Mouse (Mus musculus) embryonic facial prominence, embryonic 14.5 days (tissue): ENCODE results near the gene Col6a6. TPM values are rescaled to one million over a fixed set of nuclear protein-coding genes. Genes with fewer than 3 reads are reported as not detected.
A peak's percentile ranks its signal among the peaks of the same experiment; 100 is the strongest.

ENCODE experiments used
- ATAC-seq: fragments of 200-750 bp; cut with Nextera tagmentation; 2 replicates; pipeline ENCODE4 v1.8.0; 2017; ENCODE audit warnings: low read depth, moderate number of reproducible peaks, moderate TSS enrichment
- DNase-seq: peaks from one replicate; pipeline ENCODE4 v3.0.0-alpha.2; 2015; ENCODE audit warnings: low spot score
- H3K27ac ChIP-seq: fragments of 300-500 bp; sonication (generic); replicated peaks from 2 replicates; pipeline ENCODE4 v1.5.1; 2014; ENCODE audit warnings: low read depth, mild to moderate bottlenecking, low read length, moderate library complexity
- H3K27me3 ChIP-seq: fragments of 300-500 bp; sonication (generic); replicated peaks from 2 replicates; pipeline ENCODE4 v1.6.1; 2014; ENCODE audit warnings: low read length; ENCODE audit not compliant: control insufficient read depth, insufficient read depth
- H3K36me3 ChIP-seq: fragments of 300-500 bp; sonication (generic); 2 replicates; pipeline ENCODE4 v1.6.1; 2014; ENCODE audit warnings: low read length, mixed read lengths; ENCODE audit not compliant: control insufficient read depth, insufficient read depth
- H3K4me1 ChIP-seq: fragments of 300-500 bp; sonication (generic); 2 replicates; pipeline ENCODE4 v1.6.1; 2014; ENCODE audit warnings: antibody characterized with exemption, low read length; ENCODE audit not compliant: control insufficient read depth, insufficient read depth
- H3K4me2 ChIP-seq: fragments of 300-500 bp; sonication (generic); 2 replicates; pipeline ENCODE4 v1.6.1; 2014; ENCODE audit warnings: low read depth, mild to moderate bottlenecking, low read length, moderate library complexity, mixed read lengths
- H3K4me3 ChIP-seq: fragments of 300-500 bp; sonication (generic); 2 replicates; pipeline ENCODE4 v1.5.1; 2014; ENCODE audit warnings: low read depth, mild to moderate bottlenecking, low read length
- H3K9ac ChIP-seq: fragments of 300-500 bp; sonication (generic); 2 replicates; pipeline ENCODE4 v1.6.1; 2014; ENCODE audit warnings: low read depth, mild to moderate bottlenecking, low read length, moderate library complexity, mixed read lengths
- H3K9me3 ChIP-seq: fragments of 300-500 bp; sonication (generic); 2 replicates; pipeline ENCODE4 v1.6.1; 2016; ENCODE audit warnings: low read length; ENCODE audit not compliant: control insufficient read depth
- WGBS: fragments of 180-500 bp; shearing (Covaris S2); extraction: QIAGEN DNeasy Blood & Tissue Kit; methylation state at CpG from one replicate; pipeline ENCODE4 v1.1.7; 2014; 5-methylcytosine and 5-hydroxymethylcytosine counted together
- polyA plus RNA-seq: library from polyadenylated mRNA; unstranded; fragments of >200 nt; fragmentation: Nextera tagmentation; extraction: Ambion mirVana; gene quantifications from 2 replicates; pipeline ENCODE4 v1.2.1, GENCODE M21; 2014

Gene Col6a6
- polyA plus RNA-seq, 1 experiment from 2014 or later, result 8.0 TPM

DNA sequence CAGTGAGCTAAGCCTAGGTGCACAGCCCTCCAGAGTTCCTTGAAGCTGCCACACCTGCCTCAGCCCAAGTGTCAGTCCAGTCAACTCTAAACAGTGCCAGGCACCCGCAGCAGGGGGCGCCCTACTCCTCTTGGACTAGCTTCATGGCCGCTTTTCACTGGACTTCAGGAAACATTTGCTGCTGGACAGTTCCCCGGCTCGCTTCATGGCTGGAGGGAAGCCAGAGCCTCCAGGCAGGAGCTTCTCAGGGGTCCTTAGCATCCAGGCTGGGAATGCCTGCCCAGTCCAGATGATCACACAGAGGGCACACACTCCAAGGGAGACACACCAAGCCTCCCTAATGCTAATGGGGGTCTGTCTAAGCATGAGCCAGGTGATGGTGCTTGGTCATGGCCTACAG is 134.1 kb downstream of the Col6a6 start:
- ATAC-seq, result no peak
- peaks cover 17% of the 10 kb centered on the region for H3K4me1 ChIP-seq
- H3K27ac ChIP-seq, result no peak overlapping the region
- H3K4me3 ChIP-seq, result no peak overlapping the region
- no peak overlapping the region for H3K4me2 ChIP-seq
- 7% methylated on average over 5 of the region's 5 CpGs for WGBS
- H3K27me3 ChIP-seq, result no peaks in the 10 kb centered on the region
- no peak overlapping the region for H3K9ac ChIP-seq
- DNase-seq, result peak; percentile 88
- H3K36me3 ChIP-seq, result peaks cover 13% of the 10 kb centered on the region; the same call in 1 of the 2 replicates
- H3K9me3 ChIP-seq, result no peaks in the 10 kb centered on the region

DNA sequence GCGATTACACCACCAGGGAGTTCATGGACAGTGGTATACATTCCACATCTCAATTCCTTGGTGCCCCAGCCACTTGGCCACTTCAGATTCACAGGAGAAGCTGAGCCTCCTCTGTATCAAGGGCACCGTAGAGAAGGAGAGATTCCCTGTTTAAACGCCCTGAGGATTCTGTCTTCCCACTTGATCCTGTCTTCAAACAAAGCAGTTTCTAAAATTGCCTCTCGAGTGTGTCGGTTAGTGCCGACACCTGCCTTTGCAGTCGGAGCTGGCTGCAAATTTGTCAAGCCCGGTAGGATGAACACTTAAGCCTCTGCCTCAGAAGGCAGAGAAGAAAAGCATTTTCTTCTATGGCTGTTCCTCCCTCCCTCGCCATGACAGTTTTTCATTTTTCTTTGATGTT is 134.9 kb downstream of the Col6a6 start:
- Histone ChIP-seq H3K27me3 (no peaks in the 10 kb centered on the region), H3K4me3 (no peak overlapping the region), H3K4me2 (no peak overlapping the region), H3K9me3 (no peaks in the 10 kb centered on the region), H3K4me1 (peaks cover 9% of the 10 kb centered on the region), H3K36me3 (peaks cover 20% of the 10 kb centered on the region), H3K27ac (no peak overlapping the region), H3K9ac (no peak overlapping the region)
- ATAC-seq (no peak), DNase-seq (no peak)
- 82% methylated on average over 9 of the region's 9 CpGs for WGBS

DNA sequence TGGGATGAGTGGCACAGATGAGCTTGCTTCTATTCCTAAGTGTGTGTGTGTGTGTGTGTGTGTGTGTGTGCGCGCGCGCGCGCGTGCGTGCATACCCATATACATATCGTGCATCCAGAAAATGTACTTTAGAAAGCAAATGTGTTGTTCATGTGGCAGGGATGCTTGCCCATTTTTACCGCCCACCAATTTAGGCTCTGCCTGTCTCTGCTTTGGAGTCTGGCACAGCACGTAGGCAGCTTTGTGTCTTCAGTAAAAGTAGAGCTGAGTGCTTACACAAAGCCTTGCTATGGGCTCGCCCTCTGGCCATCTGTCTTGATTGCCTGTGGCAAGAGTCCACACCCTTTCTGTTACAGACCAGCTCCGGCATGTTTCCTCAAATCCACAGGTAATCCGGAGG is 135.5 kb downstream of the Col6a6 start:
- ATAC-seq (no peak), DNase-seq (no peak)
- Histone ChIP-seq H3K4me3 (no peak overlapping the region), H3K4me1 (peaks cover 4% of the 10 kb centered on the region; the same call in 1 of the 2 replicates), H3K36me3 (peaks cover 26% of the 10 kb centered on the region), H3K9ac (no peak overlapping the region), H3K27ac (no peak overlapping the region), H3K9me3 (no peaks in the 10 kb centered on the region), H3K4me2 (no peak overlapping the region), H3K27me3 (no peaks in the 10 kb centered on the region)
- 89% methylated on average over 14 of the region's 14 CpGs for WGBS

DNA sequence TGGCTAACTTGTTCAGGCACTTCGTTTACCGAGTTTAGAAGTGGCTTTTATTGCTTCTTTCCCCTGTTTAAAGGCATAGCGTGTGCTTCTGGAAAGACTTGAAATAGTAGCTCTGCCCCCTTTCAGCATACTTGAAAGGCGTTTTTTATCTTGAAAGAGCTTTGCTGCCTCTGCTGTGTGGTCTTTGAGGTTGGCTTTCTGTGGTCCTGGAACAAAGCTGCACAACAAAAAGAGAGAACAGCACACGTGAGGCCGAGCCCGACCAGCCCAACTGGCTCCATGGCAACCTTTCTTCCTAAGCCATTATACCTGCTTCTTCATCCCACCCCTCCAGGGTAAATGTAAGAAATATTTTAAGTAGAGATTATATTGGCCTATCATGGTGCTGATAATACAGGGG is 138.5 kb downstream of the Col6a6 start:
- WGBS, result 71% methylated on average over 7 of the region's 7 CpGs
- Histone ChIP-seq H3K27me3 (no peaks in the 10 kb centered on the region), H3K36me3 (peaks cover 56% of the 10 kb centered on the region), H3K4me1 (no peaks in the 10 kb centered on the region), H3K4me2 (no peak overlapping the region), H3K9me3 (no peaks in the 10 kb centered on the region), H3K9ac (no peak overlapping the region), H3K27ac (no peak overlapping the region), H3K4me3 (no peak overlapping the region)
- ATAC-seq (peak; percentile 15; the same call in 1 of the 2 replicates), DNase-seq (no peak)

DNA sequence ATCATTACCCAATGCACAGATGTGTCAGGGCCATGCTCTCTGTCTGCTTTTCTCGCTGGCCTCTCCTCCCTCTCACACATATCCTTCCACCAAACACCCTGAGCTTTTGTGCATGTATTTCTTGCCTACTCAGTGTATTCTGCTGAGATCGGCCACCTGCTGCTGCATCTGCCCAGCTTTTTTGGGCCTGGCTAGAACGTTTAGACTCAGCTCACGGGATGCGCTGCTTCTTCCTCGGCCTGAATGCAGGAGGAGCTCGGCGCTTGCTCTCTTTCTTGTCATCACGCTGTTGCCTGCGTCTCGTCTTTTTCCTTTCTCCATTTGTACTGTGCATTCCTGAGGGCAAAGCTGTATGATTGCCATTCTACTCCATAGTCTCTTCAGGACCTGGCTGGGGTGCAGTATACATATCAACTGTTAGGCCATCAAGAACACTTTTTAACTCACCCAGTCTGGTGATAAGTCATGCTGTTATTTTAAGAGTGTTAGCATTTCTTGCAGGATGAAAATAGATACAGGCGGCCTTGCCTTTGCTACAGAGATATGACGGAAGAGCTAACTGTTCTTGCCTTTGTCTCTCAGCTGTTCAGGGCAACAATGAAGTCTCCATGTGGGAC is 143.3 kb downstream of the Col6a6 start:
- H3K27me3 ChIP-seq, result no peaks in the 10 kb centered on the region
- WGBS, result 86% methylated on average over 13 of the region's 13 CpGs
- peaks cover 93% of the 10 kb centered on the region for H3K36me3 ChIP-seq
- DNase-seq (no peak), ATAC-seq (no peak)
- H3K4me3 ChIP-seq, result no peak overlapping the region
- H3K27ac ChIP-seq, result no peak overlapping the region
- no peak overlapping the region for H3K9ac ChIP-seq
- no peak overlapping the region for H3K4me2 ChIP-seq
- no peaks in the 10 kb centered on the region for H3K4me1 ChIP-seq
- H3K9me3 ChIP-seq, result no peaks in the 10 kb centered on the region

DNA sequence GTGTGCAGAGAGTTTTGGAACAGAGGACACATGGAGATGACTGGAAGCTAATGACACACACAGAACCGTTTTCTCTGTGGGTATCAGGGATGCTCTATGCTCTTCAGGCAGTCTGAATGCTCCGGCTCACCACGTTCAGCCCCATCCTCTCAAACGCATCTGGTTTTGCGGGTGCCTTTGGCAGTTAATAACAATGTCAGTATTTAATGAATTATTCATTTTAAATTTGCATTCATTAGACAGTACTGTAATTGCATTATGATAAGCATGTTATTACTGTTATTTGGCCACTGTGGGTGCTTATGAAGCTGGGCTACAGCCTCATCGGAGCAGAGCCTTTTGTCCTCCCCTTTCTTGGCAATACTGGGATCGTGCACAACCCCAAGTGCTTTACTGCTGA is 146.6 kb downstream of the Col6a6 start:
- Histone ChIP-seq H3K4me1 (no peaks in the 10 kb centered on the region), H3K4me3 (no peak overlapping the region), H3K9ac (no peak overlapping the region), H3K9me3 (no peaks in the 10 kb centered on the region), H3K27ac (no peak overlapping the region), H3K36me3 (peaks cover 83% of the 10 kb centered on the region), H3K4me2 (no peak overlapping the region), H3K27me3 (no peaks in the 10 kb centered on the region)
- DNase-seq (no peak), ATAC-seq (no peak)
- 86% methylated on average over 7 of the region's 7 CpGs for WGBS

DNA sequence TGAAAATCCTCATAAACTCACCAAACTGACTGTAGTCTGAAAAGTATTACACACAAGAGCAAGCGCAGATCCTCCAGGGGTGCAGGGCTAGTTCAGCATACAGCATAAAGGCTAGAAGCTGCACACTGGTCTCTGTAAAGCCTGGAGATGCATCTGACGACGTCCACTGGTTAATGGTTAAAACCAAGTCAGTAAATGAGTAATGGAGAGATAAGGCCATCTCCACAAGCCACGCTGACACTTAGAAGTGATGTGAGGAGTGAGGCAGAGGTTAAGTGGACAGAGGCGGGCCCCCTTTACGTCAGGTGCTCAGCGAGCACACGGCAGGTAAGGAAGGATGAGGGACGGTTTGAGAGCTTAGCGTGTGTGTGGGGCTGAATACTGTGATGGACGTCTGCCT is 152.0 kb downstream of the Col6a6 start:
- Histone ChIP-seq H3K36me3 (peaks cover 60% of the 10 kb centered on the region), H3K9me3 (no peaks in the 10 kb centered on the region), H3K9ac (no peak overlapping the region), H3K4me2 (no peak overlapping the region), H3K27ac (no peak overlapping the region), H3K4me3 (no peak overlapping the region), H3K4me1 (no peaks in the 10 kb centered on the region), H3K27me3 (no peaks in the 10 kb centered on the region)
- no peak for DNase-seq
- 88% methylated on average over 11 of the region's 11 CpGs for WGBS
- ATAC-seq, result no peak

DNA sequence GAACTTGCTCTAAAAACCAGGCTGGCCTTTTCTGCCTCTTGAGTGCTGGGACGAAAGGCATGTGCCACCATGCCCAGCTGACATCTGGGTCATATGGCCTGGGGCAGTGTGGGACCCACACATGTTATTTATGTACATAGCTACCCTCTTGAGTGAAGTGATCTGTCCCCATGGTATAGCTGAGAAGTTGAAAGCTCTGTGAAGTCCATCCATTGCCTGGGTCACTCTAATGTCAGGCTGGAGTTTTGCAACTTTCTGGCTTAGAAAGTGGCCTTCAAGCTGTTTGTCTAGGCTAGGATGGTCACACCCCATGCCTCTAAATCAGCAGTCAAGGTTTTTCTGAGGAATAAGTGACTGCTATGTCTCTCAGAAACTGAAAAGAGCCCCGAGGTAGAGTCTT is 155.9 kb downstream of the Col6a6 start:
- Histone ChIP-seq H3K4me3 (no peak overlapping the region), H3K36me3 (peaks cover 69% of the 10 kb centered on the region), H3K9me3 (no peaks in the 10 kb centered on the region), H3K27me3 (no peaks in the 10 kb centered on the region), H3K4me2 (no peak overlapping the region), H3K9ac (no peak overlapping the region), H3K27ac (no peak overlapping the region), H3K4me1 (no peaks in the 10 kb centered on the region)
- DNase-seq (no peak), ATAC-seq (no peak)
- 69% methylated on average over 2 of the region's 2 CpGs for WGBS

DNA sequence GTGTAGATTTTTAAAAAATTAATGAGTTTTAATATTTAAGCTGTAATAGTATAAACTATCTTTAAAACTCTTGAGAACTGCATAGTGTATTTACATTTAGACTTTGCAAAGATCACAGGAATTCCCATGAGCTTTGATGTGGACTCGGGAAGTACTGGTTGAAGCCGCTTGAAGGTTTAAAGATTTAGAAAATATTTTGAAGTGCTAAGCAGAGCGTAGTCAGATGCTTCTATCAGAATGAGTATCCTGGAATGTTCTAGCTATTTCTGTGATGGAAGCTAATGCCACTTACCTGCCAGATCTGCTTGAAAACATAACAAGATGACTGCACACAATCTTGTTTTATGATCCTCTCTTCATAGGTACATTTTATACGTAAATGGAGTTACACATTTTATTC is 157.0 kb downstream of the Col6a6 start:
- no peaks in the 10 kb centered on the region for H3K27me3 ChIP-seq
- H3K9me3 ChIP-seq, result no peaks in the 10 kb centered on the region
- 80% methylated on average over 4 of the region's 4 CpGs for WGBS
- no peak overlapping the region for H3K9ac ChIP-seq
- no peak overlapping the region for H3K4me3 ChIP-seq
- no peak overlapping the region for H3K4me2 ChIP-seq
- H3K27ac ChIP-seq, result no peak overlapping the region
- no peak for DNase-seq
- no peak for ATAC-seq
- peaks cover 60% of the 10 kb centered on the region for H3K36me3 ChIP-seq
- H3K4me1 ChIP-seq, result no peaks in the 10 kb centered on the region
